ENCODE assay signal across 9 mouse cellular contexts in the genomic region with DNA sequence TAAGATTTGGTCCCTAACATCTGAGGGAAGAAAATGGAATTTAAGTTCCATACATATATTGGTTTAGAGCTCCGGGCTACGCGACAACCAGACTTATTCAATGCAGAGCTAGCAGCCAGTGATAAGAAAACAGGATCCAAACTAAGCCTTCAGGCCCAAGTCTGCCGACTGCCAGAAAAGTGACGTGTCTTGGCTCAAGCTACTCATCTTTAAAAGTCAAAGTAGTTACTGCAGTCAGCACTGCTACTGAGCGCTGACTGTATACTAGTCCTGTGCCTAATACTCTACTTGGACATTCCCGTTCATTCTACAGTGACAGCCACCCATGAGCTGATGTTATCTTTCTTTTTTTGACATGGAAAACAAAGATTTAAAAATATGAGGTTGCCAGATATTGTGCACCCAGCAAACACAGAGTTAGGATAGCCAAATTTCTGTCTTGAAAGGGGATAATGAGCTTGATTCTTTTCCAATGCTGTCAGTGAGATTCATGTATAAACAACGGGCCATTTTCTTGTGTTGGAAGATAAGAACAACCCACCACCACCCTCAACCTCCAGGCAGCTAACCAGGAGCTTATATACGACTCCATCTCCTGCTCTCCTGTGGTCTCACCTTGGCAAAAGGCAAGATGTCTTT.
DNase-seq lines count a peak whose midpoint lies in the region; ATAC-seq lines count a peak whose summit lies in the region.
"Had no signal": no experiment of that assay in that cellular context is flagged by ENCODE, and none has a peak within 500 bp of the region (broad histone marks: within the 10 kb centered on the region; RNA-seq: fewer than 3 reads in every experiment).

No protein-coding gene starts in this region.

- H3K36me3 ChIP-seq in heart, embryonic 12.5 days: peaks cover 29% of the 10 kb centered on the region

- DNase-seq in heart, adult 11 months: peak; percentile 94
- DNase-seq in urinary bladder, postnatal 36 days (ENCODE audit: low spot score in 2 of 2): peak; percentile 13 to 43
- no peak for DNase-seq in urinary bladder, postnatal 4 days (ENCODE audit: low spot score in 2 of 2)
- peak; percentile 18 to 22 for DNase-seq in left cerebral cortex, postnatal 36 days (ENCODE audit: low spot score in 2 of 2)
- DNase-seq in telencephalon, adult 2 months (ENCODE audit: low read depth, low spot score): peak; percentile 33
- DNase-seq in cerebellum, adult 18-20 months: no peak

- H3K4me3 ChIP-seq in heart, embryonic 12.5 days: no peak overlapping the region
- H3K4me3 ChIP-seq: limb, embryonic 12.5 days had no signal

- H3K9me3 ChIP-seq in heart, embryonic 12.5 days (replicated peaks): no peaks in the 10 kb centered on the region
- H3K9me3 ChIP-seq: limb, embryonic 12.5 days had no signal

- WGBS in heart, embryonic 12.5 days: 63% methylated on average over 9 of the region's 9 CpGs

- no peak for ATAC-seq in heart, embryonic 12.5 days (ENCODE audit: insufficient number of reproducible peaks, low FRiP score)
- ATAC-seq in megakaryocyte progenitor cell, adult 5-6 weeks (replicated peaks; ENCODE audit: poor library complexity): no peak

- H3K4me2 ChIP-seq in heart, embryonic 12.5 days: no peak overlapping the region
- H3K4me2 ChIP-seq: limb, embryonic 12.5 days had no signal

- no peak overlapping the region for H3K9ac ChIP-seq in heart, embryonic 12.5 days
- H3K9ac ChIP-seq: limb, embryonic 12.5 days had no signal

- H3K4me1 ChIP-seq in heart, embryonic 12.5 days (replicated peaks): 0 out of 2 replicates have a peak, but pooled peaks cover 5% of the 10 kb centered on the region
- H3K4me1 ChIP-seq: limb, embryonic 12.5 days had no signal

- intact Hi-C loops in left cerebral cortex, postnatal 36 days (cut with DNase I): no loop called here

- no peak overlapping the region for H3K27ac ChIP-seq in heart, embryonic 12.5 days (ENCODE audit: poor library complexity, severe bottlenecking)
- H3K27ac ChIP-seq: limb, embryonic 12.5 days had no signal

- no peaks in the 10 kb centered on the region for H3K27me3 ChIP-seq in heart, embryonic 12.5 days (replicated peaks)
- H3K27me3 ChIP-seq: limb, embryonic 12.5 days had no signal

Comparison
In these comparisons a context has a peak if more than half of its experiments do, and no peak if none do; other contexts are left out.
1. DNase-seq: peak in heart, adult 11 months (single experiment), urinary bladder, postnatal 36 days (2 of 2), left cerebral cortex, postnatal 36 days (2 of 2) and telencephalon, adult 2 months (single experiment); none in urinary bladder, postnatal 4 days (0 of 2) and cerebellum, adult 18-20 months (0 of 2).